ENCODE assay signal across 10 mouse cellular contexts in genomic region chr16:24056885-24057531, GRCm38 (mm10).
DNase-seq lines count a peak whose midpoint lies in the region; ATAC-seq lines count a peak whose summit lies in the region.
"Had no signal": no experiment of that assay in that cellular context is flagged by ENCODE, and none has a peak within 500 bp of the region (broad histone marks: within the 10 kb centered on the region; RNA-seq: fewer than 3 reads in every experiment).

No protein-coding gene starts in this region.

- DNase-seq in limb, embryonic 11.5 days (ENCODE audit: low spot score): peak; percentile 28
- DNase-seq in limb, embryonic 10.5 days (ENCODE audit: low spot score): no peak
- DNase-seq in fat pad, adult 2 months (ENCODE audit: extremely low read depth, low read depth, low spot score): peak; percentile 99
- peak; percentile 54 for DNase-seq in large intestine, adult 2 months (ENCODE audit: low read depth, low spot score)
- peak; percentile 72 for DNase-seq in lung, postnatal 36 days
- DNase-seq in testis, postnatal 14 days (ENCODE audit: low spot score): no peak
- DNase-seq: cerebellum, postnatal 25 days; gastrocnemius, postnatal 36 days had no signal

- no peak overlapping the region for H3K9ac ChIP-seq in limb, embryonic 11.5 days (ENCODE audit: low read length)
- no peak overlapping the region for H3K9ac ChIP-seq in hindbrain, embryonic 16.5 days (ENCODE audit: low read depth, low read length)
- H3K9ac ChIP-seq in forebrain, embryonic 15.5 days (replicated peaks): no peak overlapping the region

- H3K4me2 ChIP-seq in limb, embryonic 11.5 days (ENCODE audit: low read depth, severe bottlenecking): no peak overlapping the region
- no peak overlapping the region for H3K4me2 ChIP-seq in hindbrain, embryonic 16.5 days (ENCODE audit: low read length)
- H3K4me2 ChIP-seq in forebrain, embryonic 15.5 days (replicated peaks): no peak overlapping the region

- no peak overlapping the region for H3K4me3 ChIP-seq in limb, embryonic 11.5 days (ENCODE audit: low read depth, low read length)
- no peak overlapping the region for H3K4me3 ChIP-seq in limb, embryonic 10.5 days
- H3K4me3 ChIP-seq in hindbrain, embryonic 16.5 days (ENCODE audit: low read length): no peak overlapping the region
- no peak overlapping the region for H3K4me3 ChIP-seq in forebrain, embryonic 15.5 days

- H3K27me3 ChIP-seq in limb, embryonic 11.5 days (ENCODE audit: control insufficient read depth, insufficient read depth, low read length): no peaks in the 10 kb centered on the region
- no peaks in the 10 kb centered on the region for H3K27me3 ChIP-seq in limb, embryonic 10.5 days (ENCODE audit: low read depth, poor library complexity, severe bottlenecking)
- H3K27me3 ChIP-seq in hindbrain, embryonic 16.5 days (replicated peaks; ENCODE audit: control insufficient read depth, insufficient read depth, low read length): no peaks in the 10 kb centered on the region
- no peaks in the 10 kb centered on the region for H3K27me3 ChIP-seq in forebrain, embryonic 15.5 days

- H3K27ac ChIP-seq in limb, embryonic 11.5 days (replicated peaks; ENCODE audit: low read depth, low read length): no peak overlapping the region
- no peak overlapping the region for H3K27ac ChIP-seq in limb, embryonic 10.5 days
- H3K27ac ChIP-seq in hindbrain, embryonic 16.5 days (ENCODE audit: low read depth, low read length): no peak overlapping the region
- H3K27ac ChIP-seq in forebrain, embryonic 15.5 days (replicated peaks): no peak overlapping the region

- no peaks in the 10 kb centered on the region for H3K9me3 ChIP-seq in limb, embryonic 11.5 days (ENCODE audit: control insufficient read depth, low read length)
- H3K9me3 ChIP-seq in limb, embryonic 10.5 days (replicated peaks): no peaks in the 10 kb centered on the region
- H3K9me3 ChIP-seq in hindbrain, embryonic 16.5 days (ENCODE audit: control insufficient read depth, low read length): no peaks in the 10 kb centered on the region
- no peaks in the 10 kb centered on the region for H3K9me3 ChIP-seq in forebrain, embryonic 15.5 days

- no peaks in the 10 kb centered on the region for H3K36me3 ChIP-seq in limb, embryonic 11.5 days (ENCODE audit: control insufficient read depth, insufficient read depth, low read length)
- H3K36me3 ChIP-seq in limb, embryonic 10.5 days: no peaks in the 10 kb centered on the region
- no peaks in the 10 kb centered on the region for H3K36me3 ChIP-seq in hindbrain, embryonic 16.5 days (ENCODE audit: control insufficient read depth, insufficient read depth, low read length)
- H3K36me3 ChIP-seq in forebrain, embryonic 15.5 days: no peaks in the 10 kb centered on the region

- ATAC-seq in limb, embryonic 11.5 days (ENCODE audit: insufficient number of reproducible peaks, low FRiP score, low TSS enrichment, low read depth): no peak
- ATAC-seq in hindbrain, embryonic 16.5 days: no peak
- ATAC-seq in forebrain, embryonic 15.5 days (replicated peaks): no peak

- 0 out of 2 replicates have a peak, but pooled peaks cover 4% of the 10 kb centered on the region for H3K4me1 ChIP-seq in limb, embryonic 11.5 days (ENCODE audit: control insufficient read depth, insufficient read depth, low read length)
- peaks cover 23% of the 10 kb centered on the region for H3K4me1 ChIP-seq in limb, embryonic 10.5 days
- no peaks in the 10 kb centered on the region for H3K4me1 ChIP-seq in hindbrain, embryonic 16.5 days (ENCODE audit: control insufficient read depth, insufficient read depth, low read depth, low read length)
- no peaks in the 10 kb centered on the region for H3K4me1 ChIP-seq in forebrain, embryonic 15.5 days

- WGBS in limb, embryonic 11.5 days: 40% methylated on average over 11 of the region's 11 CpGs
- 50% methylated on average over 11 of the region's 11 CpGs for WGBS in limb, embryonic 10.5 days
- 22% methylated on average over 11 of the region's 11 CpGs for whole genome bisulfite sequencing in large intestine, adult 2 months
- 49% methylated on average over 11 of the region's 11 CpGs for whole genome bisulfite sequencing in hindbrain, embryonic 16.5 days
- WGBS in forebrain, embryonic 15.5 days: 32% methylated on average over 11 of the region's 11 CpGs

Comparison
In these comparisons a context has a peak if more than half of its experiments do, and no peak if none do; other contexts are left out.
1. DNase-seq: peak in limb, embryonic 11.5 days (single experiment), fat pad, adult 2 months (single experiment), large intestine, adult 2 months (single experiment) and lung, postnatal 36 days (single experiment); none in limb, embryonic 10.5 days (single experiment) and testis, postnatal 14 days (single experiment).